Mouse (Mus musculus): ENCODE results near the gene Cars2.
"Not testable (repeated sequence)": the region's sequence is repeated elsewhere in the genome, so short reads cannot be mapped to it uniquely, and the experiment has no call there.

Gene Cars2

GRCm38 (mm10) chr8:11556691-11557423 lies 6.3 kb upstream of the Cars2 start:
- peak; percentile 56 for DNase-seq (ENCODE audit: inconsistent ontology term)

GRCm38 (mm10) chr8:11555720-11556591 lies 5.4 kb upstream of the Cars2 start:
- DNase-seq (ENCODE audit: inconsistent ontology term) = peak; percentile 100

- DNase-seq (ENCODE audit: inconsistent ontology term) = peak; percentile 98
These were observed 4.5 kb upstream of the Cars2 start, which contains the start of gene Ing1 for GRCm38 (mm10) chr8:11554799-11555719. Gene Ing1 (plus strand): TSS chr8:11555571.

- no peak for DNase-seq (ENCODE audit: inconsistent ontology term)
These were observed 1.8 kb upstream of the Cars2 start for GRCm38 (mm10) chr8:11552390-11552789.

- DNase-seq (ENCODE audit: inconsistent ontology term) = not testable (repeated sequence)
These were observed 914 bp upstream of the Cars2 start for GRCm38 (mm10) chr8:11551497-11551896.

GRCm38 (mm10) chr8:11549706-11550105 lies 877 bp downstream of the Cars2 start:
- DNase-seq (ENCODE audit: inconsistent ontology term) = peak; percentile 36

- DNase-seq (ENCODE audit: inconsistent ontology term) = no peak
These were observed 3.5 kb downstream of the Cars2 start for GRCm38 (mm10) chr8:11547063-11547462.

- DNase-seq (ENCODE audit: inconsistent ontology term) = no peak
These were observed 6.2 kb downstream of the Cars2 start for GRCm38 (mm10) chr8:11544386-11544785.

- DNase-seq (ENCODE audit: inconsistent ontology term) = no peak
These were observed 7.7 kb downstream of the Cars2 start for GRCm38 (mm10) chr8:11542866-11543265.

GRCm38 (mm10) chr8:11542031-11542430 lies 8.6 kb downstream of the Cars2 start:
- DNase-seq (ENCODE audit: inconsistent ontology term) = no peak

GRCm38 (mm10) chr8:11540182-11540581 lies 10.4 kb downstream of the Cars2 start:
- DNase-seq (ENCODE audit: inconsistent ontology term) = no peak

GRCm38 (mm10) chr8:11539049-11539448 lies 11.5 kb downstream of the Cars2 start:
- no peak for DNase-seq (ENCODE audit: inconsistent ontology term)

GRCm38 (mm10) chr8:11534494-11534893 lies 16.1 kb downstream of the Cars2 start:
- DNase-seq (ENCODE audit: inconsistent ontology term) = no peak

- DNase-seq (ENCODE audit: inconsistent ontology term) = peak; percentile 55
These were observed 19.7 kb downstream of the Cars2 start for GRCm38 (mm10) chr8:11530849-11531248.

- no peak for DNase-seq (ENCODE audit: inconsistent ontology term)
These were observed 20.3 kb downstream of the Cars2 start for GRCm38 (mm10) chr8:11530155-11530770.

- DNase-seq (ENCODE audit: inconsistent ontology term) = no peak
These were observed 27.3 kb downstream of the Cars2 start for GRCm38 (mm10) chr8:11523331-11523730.

- no peak for DNase-seq (ENCODE audit: inconsistent ontology term)
These were observed 31.9 kb downstream of the Cars2 start for GRCm38 (mm10) chr8:11518676-11519075.

GRCm38 (mm10) chr8:11518056-11518396 lies 32.6 kb downstream of the Cars2 start:
- DNase-seq (ENCODE audit: inconsistent ontology term) = no peak

- no peak for DNase-seq (ENCODE audit: inconsistent ontology term)
These were observed 33.1 kb downstream of the Cars2 start for GRCm38 (mm10) chr8:11517366-11518055.

- no peak for DNase-seq (ENCODE audit: inconsistent ontology term)
These were observed 34.3 kb downstream of the Cars2 start for GRCm38 (mm10) chr8:11516292-11516691.

- DNase-seq (ENCODE audit: inconsistent ontology term) = no peak
These were observed 37.3 kb downstream of the Cars2 start for GRCm38 (mm10) chr8:11513247-11513646.

All from Muller cell, postnatal 12 days (primary cell).